Mouse (Mus musculus) neural tube, embryonic 13.5 days (tissue): ENCODE data around the gene Tsku. TPM values are rescaled to one million over a fixed set of nuclear protein-coding genes. Genes with fewer than 3 reads are reported as not detected.

Source experiments
- ATAC-seq: fragments of 200-750 bp; cut with Nextera tagmentation; 2 replicates; pipeline ENCODE4 v1.8.0; 2017; ENCODE audit warnings: low read depth, mild to moderate bottlenecking, moderate TSS enrichment, moderate library complexity
- H3K27ac ChIP-seq: fragments of 300-500 bp; sonication (generic); replicated peaks from 2 replicates; pipeline ENCODE4 v1.5.1; 2015; ENCODE audit warnings: moderate library complexity, mild to moderate bottlenecking, inconsistent platforms
- H3K27me3 ChIP-seq: fragments of 300-500 bp; sonication (generic); 2 replicates; pipeline ENCODE4 v1.6.1; 2015; ENCODE audit warnings: mild to moderate bottlenecking, inconsistent platforms
- H3K36me3 ChIP-seq: fragments of 300-500 bp; sonication (generic); 2 replicates; pipeline ENCODE4 v1.6.1; 2015; ENCODE audit warnings: mild to moderate bottlenecking, inconsistent platforms
- H3K4me1 ChIP-seq: fragments of 300-500 bp; sonication (generic); replicated peaks from 2 replicates; pipeline ENCODE4 v1.6.1; 2015; ENCODE audit warnings: inconsistent platforms
- H3K4me2 ChIP-seq: fragments of 300-500 bp; sonication (generic); 2 replicates; pipeline ENCODE4 v1.6.1; 2015; ENCODE audit warnings: inconsistent platforms, mild to moderate bottlenecking, moderate library complexity
- H3K4me3 ChIP-seq: fragments of 300-500 bp; sonication (generic); 2 replicates; pipeline ENCODE4 v1.5.1; 2015; ENCODE audit warnings: mild to moderate bottlenecking, inconsistent platforms
- H3K9ac ChIP-seq: fragments of 300-500 bp; sonication (generic); 2 replicates; pipeline ENCODE4 v1.6.1; 2015; ENCODE audit warnings: moderate library complexity, mild to moderate bottlenecking, inconsistent platforms
- H3K9me3 ChIP-seq: fragments of 300-500 bp; sonication (generic); 2 replicates; pipeline ENCODE4 v1.6.1; 2016; ENCODE audit warnings: inconsistent platforms
- WGBS: fragments of 180-500 bp; shearing (Covaris S2); methylation state at CpG from one replicate; pipeline ENCODE4 v1.1.7; 2015; 5-methylcytosine and 5-hydroxymethylcytosine counted together
- polyA plus RNA-seq: library from polyadenylated mRNA; unstranded; fragments of >200 nt; fragmentation: Nextera tagmentation; extraction: Ambion mirVana; gene quantifications from 2 replicates; pipeline ENCODE4 v1.2.1, GENCODE M21; 2015

Gene Tsku
- polyA plus RNA-seq, 1 experiment from 2014 or later = 8.1 TPM

DNA sequence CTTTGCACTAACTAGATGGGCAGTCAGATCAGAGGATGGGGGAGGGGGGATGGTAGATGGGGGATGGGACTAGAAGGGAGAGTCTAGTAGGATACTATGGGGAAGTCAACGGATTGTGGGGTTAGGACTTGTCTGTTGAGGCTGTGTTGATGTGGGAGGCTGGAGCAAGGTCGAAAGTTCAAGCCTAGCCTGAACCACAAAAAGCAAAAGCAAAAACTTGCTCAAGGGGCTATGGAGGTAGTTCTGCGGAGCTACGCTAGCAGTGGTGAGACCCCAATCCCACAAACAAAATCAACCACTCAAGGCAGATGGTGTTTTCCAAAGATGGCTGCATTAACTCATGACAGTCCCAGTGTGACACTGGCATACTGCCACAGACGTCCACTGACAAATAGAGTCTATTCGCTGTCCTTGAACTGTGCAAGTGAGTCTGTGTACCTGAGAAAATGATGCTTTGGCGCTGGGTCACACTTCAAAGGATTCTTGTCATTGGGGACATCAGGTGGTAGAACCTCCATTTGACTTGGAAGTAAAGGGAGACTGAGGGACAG lies 41.0 kb downstream of the Tsku start:
- no peak overlapping the region for H3K27ac ChIP-seq
- no peak overlapping the region for H3K4me2 ChIP-seq
- H3K4me1 ChIP-seq = peaks cover 17% of the 10 kb centered on the region
- H3K9me3 ChIP-seq = no peaks in the 10 kb centered on the region
- H3K4me3 ChIP-seq = no peak overlapping the region
- H3K36me3 ChIP-seq = no peaks in the 10 kb centered on the region
- H3K9ac ChIP-seq = no peak overlapping the region
- WGBS = 85% methylated on average over 7 of the region's 7 CpGs
- H3K27me3 ChIP-seq = 0 out of 2 replicates have a peak, but pooled peaks cover 7% of the 10 kb centered on the region
- ATAC-seq = no peak

- no peaks in the 10 kb centered on the region; the same call in 1 of the 2 replicates for H3K4me1 ChIP-seq
- no peaks in the 10 kb centered on the region for H3K36me3 ChIP-seq
- no peaks in the 10 kb centered on the region for H3K9me3 ChIP-seq
- H3K27me3 ChIP-seq = 0 out of 2 replicates have a peak, but pooled peaks cover 6% of the 10 kb centered on the region
- WGBS = 51% methylated on average over 2 of the region's 2 CpGs
- H3K4me3 ChIP-seq = no peak overlapping the region
- no peak for ATAC-seq
- H3K27ac ChIP-seq = no peak overlapping the region
- H3K9ac ChIP-seq = no peak overlapping the region
- no peak overlapping the region for H3K4me2 ChIP-seq
These were observed 44.6 kb downstream of the Tsku start for GRCm38 (mm10) chr7:98316568-98316967.

GRCm38 (mm10) chr7:98315087-98315486 lies 46.0 kb downstream of the Tsku start:
- Histone ChIP-seq H3K4me3 (no peak overlapping the region), H3K27me3 (no peaks in the 10 kb centered on the region), H3K36me3 (no peaks in the 10 kb centered on the region), H3K4me2 (no peak overlapping the region), H3K9me3 (no peaks in the 10 kb centered on the region), H3K9ac (no peak overlapping the region), H3K4me1 (no peaks in the 10 kb centered on the region; the same call in 1 of the 2 replicates), H3K27ac (no peak overlapping the region)
- WGBS = 89% methylated on average over 2 of the region's 2 CpGs
- ATAC-seq = no peak

GRCm38 (mm10) chr7:98312185-98312920 lies 48.8 kb downstream of the Tsku start:
- Histone ChIP-seq H3K4me2 (no peak overlapping the region), H3K27ac (no peak overlapping the region), H3K4me1 (peaks cover 18% of the 10 kb centered on the region), H3K27me3 (no peaks in the 10 kb centered on the region), H3K9ac (no peak overlapping the region), H3K9me3 (no peaks in the 10 kb centered on the region), H3K36me3 (no peaks in the 10 kb centered on the region), H3K4me3 (no peak overlapping the region)
- ATAC-seq = no peak
- 70% methylated on average over 4 of the region's 4 CpGs for WGBS

- peaks cover 18% of the 10 kb centered on the region for H3K4me1 ChIP-seq
- WGBS = 60% methylated on average over 6 of the region's 6 CpGs
- no peaks in the 10 kb centered on the region for H3K9me3 ChIP-seq
- H3K9ac ChIP-seq = no peak overlapping the region
- H3K27ac ChIP-seq = no peak overlapping the region
- no peak overlapping the region for H3K4me2 ChIP-seq
- no peaks in the 10 kb centered on the region for H3K27me3 ChIP-seq
- H3K36me3 ChIP-seq = no peaks in the 10 kb centered on the region
- no peak overlapping the region for H3K4me3 ChIP-seq
- ATAC-seq = no peak
These were observed 50.9 kb downstream of the Tsku start for GRCm38 (mm10) chr7:98310266-98310665.

DNA sequence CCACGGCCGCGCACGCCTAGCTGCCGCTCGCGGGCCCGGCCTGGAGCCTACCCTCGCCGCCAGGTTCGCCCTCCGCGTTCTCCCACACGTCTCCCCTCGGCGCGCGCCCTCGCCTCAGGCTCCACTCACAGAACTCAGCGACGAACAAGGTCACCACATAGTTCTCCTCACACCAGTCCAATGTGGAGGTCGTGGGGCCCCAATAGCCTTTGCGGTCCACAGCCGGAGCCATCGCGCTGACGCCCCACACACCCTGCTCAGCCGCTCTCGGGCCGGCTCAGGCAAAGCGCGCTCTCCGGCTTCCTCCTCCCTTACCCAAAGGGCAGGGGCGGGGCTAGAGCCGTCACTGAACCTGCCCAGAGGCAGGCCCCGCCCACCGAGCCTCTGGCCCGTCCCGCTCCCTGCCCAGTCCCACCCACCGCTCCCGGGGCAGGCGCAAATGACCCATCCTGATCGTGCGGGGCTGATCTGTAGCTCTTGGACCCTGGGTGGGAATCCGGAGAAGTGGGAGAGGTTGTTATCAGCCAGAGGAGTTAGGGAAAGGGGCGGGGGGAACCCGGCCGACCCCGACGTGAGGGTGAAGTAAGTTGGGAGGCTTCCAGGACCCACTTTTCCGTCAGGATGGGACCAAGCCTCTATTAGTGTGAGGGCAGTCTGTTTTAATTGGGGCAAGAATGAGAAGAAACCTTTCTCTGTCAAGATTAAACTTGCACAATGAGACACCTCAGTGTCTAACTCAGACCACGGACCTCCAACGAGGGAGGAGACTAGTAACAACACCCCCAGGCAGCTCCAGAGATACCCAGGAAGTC lies 51.7 kb downstream of the Tsku start:
- Histone ChIP-seq H3K27ac (peak overlapping the region; percentile 70), H3K27me3 (no peaks in the 10 kb centered on the region)
- 1% methylated on average over 53 of the region's 53 CpGs for WGBS

GRCm38 (mm10) chr7:98308607-98309218 lies 52.4 kb downstream of the Tsku start:
- Histone ChIP-seq H3K36me3 (no peaks in the 10 kb centered on the region), H3K27me3 (no peaks in the 10 kb centered on the region)
- peak; percentile 74; the same call in 1 of the 2 replicates for ATAC-seq

More for the DNA sequence above, 51.7 kb downstream of the Tsku start:
- peak; percentile 99 for ATAC-seq
- Histone ChIP-seq H3K9ac (peak overlapping the region; percentile 90), H3K36me3 (no peaks in the 10 kb centered on the region), H3K4me1 (peaks cover 18% of the 10 kb centered on the region), H3K9me3 (no peaks in the 10 kb centered on the region), H3K4me2 (peak overlapping the region; percentile 86), H3K4me3 (peak overlapping the region; percentile 77)

GRCm38 (mm10) chr7:98307921-98308606 lies 53.1 kb downstream of the Tsku start:
- Histone ChIP-seq H3K4me2 (peak overlapping the region; percentile 86), H3K9ac (peak overlapping the region; percentile 90), H3K4me3 (peak overlapping the region; percentile 77), H3K36me3 (no peaks in the 10 kb centered on the region), H3K27ac (no peak overlapping the region), H3K27me3 (no peaks in the 10 kb centered on the region), H3K4me1 (peaks cover 18% of the 10 kb centered on the region), H3K9me3 (no peaks in the 10 kb centered on the region)
- 34% methylated on average over 9 of the region's 9 CpGs for WGBS
- no peak for ATAC-seq

More at GRCm38 (mm10) chr7:98308607-98309218, 52.4 kb downstream of the Tsku start:
- no peaks in the 10 kb centered on the region for H3K9me3 ChIP-seq
- 0% methylated on average over 28 of the region's 33 CpGs for WGBS
- peak overlapping the region; percentile 90 for H3K9ac ChIP-seq
- peak overlapping the region; percentile 77 for H3K4me3 ChIP-seq
- peak overlapping the region; percentile 86 for H3K4me2 ChIP-seq
- peaks cover 18% of the 10 kb centered on the region for H3K4me1 ChIP-seq
- H3K27ac ChIP-seq = peak overlapping the region; percentile 70

GRCm38 (mm10) chr7:98307411-98307810 lies 53.7 kb downstream of the Tsku start:
- no peak for ATAC-seq
- H3K4me2 ChIP-seq = peak overlapping the region; percentile 86
- no peaks in the 10 kb centered on the region for H3K36me3 ChIP-seq
- 0 out of 2 replicates have a peak overlapping the region, but pooled peaks have one; percentile 77 for H3K4me3 ChIP-seq
- H3K27ac ChIP-seq = no peak overlapping the region
- peaks cover 18% of the 10 kb centered on the region for H3K4me1 ChIP-seq
- 93% methylated on average over 2 of the region's 2 CpGs for WGBS
- H3K27me3 ChIP-seq = no peaks in the 10 kb centered on the region
- H3K9me3 ChIP-seq = no peaks in the 10 kb centered on the region
- no peak overlapping the region for H3K9ac ChIP-seq
